Mouse (Mus musculus): Measurements from ENCODE around the gene Pramef8. TPM values are rescaled to one million over a fixed set of nuclear protein-coding genes. Genes with fewer than 3 reads are reported as not detected.
"Not testable (repeated sequence)": the region's sequence is repeated elsewhere in the genome, so short reads cannot be mapped to it uniquely, and the experiment has no call there.

Gene Pramef8
- polyA plus RNA-seq, 1 experiment: not detected

- Histone ChIP-seq H3K27ac (ENCODE audit: insufficient read depth, low read depth, low read length) (no peak within 1 kb of the TSS), H3K4me1 (ENCODE audit: control insufficient read depth, insufficient read depth, low read length) (no peaks in the 10 kb centered on the region), H3K4me3 (ENCODE audit: insufficient read depth, low read depth, low read length) (no peak within 1 kb of the TSS)
- no peak for TF ChIP-seq POLR2A (IDR thresholded peaks at IDR 0.05; ENCODE audit: insufficient read depth, low read depth, low read length)
- no peak for TF ChIP-seq CTCF (IDR thresholded peaks at IDR 0.05; ENCODE audit: insufficient read depth, low read depth, low read length)
- 82% methylated on average over 26 of the region's 26 CpGs for WGBS
These were observed 18.0 kb upstream of the Pramef8 start, which contains the start of gene Pramel1 for GRCm38 (mm10) chr4:143394181-143394580. TSS of gene Pramel1 (plus strand) at chr4:143394428.

- WGBS: 62% methylated on average over 5 of the region's 5 CpGs
- H3K4me3 ChIP-seq (ENCODE audit: insufficient read depth, low read depth, low read length): no peak overlapping the region; the same call in 1 of the 2 replicates
- TF ChIP-seq CTCF (IDR thresholded peaks at IDR 0.05; ENCODE audit: insufficient read depth, low read depth, low read length) (no peak), POLR2A (IDR thresholded peaks at IDR 0.05; ENCODE audit: insufficient read depth, low read depth, low read length) (no peak)
- H3K4me1 ChIP-seq (ENCODE audit: control insufficient read depth, insufficient read depth, low read length): no peaks in the 10 kb centered on the region
- 0 out of 2 replicates have a peak overlapping the region, but pooled peaks have one; percentile 25 for H3K27ac ChIP-seq (ENCODE audit: insufficient read depth, low read depth, low read length)
These were observed 534 bp upstream of the Pramef8 start for GRCm38 (mm10) chr4:143411566-143412218.

DNA sequence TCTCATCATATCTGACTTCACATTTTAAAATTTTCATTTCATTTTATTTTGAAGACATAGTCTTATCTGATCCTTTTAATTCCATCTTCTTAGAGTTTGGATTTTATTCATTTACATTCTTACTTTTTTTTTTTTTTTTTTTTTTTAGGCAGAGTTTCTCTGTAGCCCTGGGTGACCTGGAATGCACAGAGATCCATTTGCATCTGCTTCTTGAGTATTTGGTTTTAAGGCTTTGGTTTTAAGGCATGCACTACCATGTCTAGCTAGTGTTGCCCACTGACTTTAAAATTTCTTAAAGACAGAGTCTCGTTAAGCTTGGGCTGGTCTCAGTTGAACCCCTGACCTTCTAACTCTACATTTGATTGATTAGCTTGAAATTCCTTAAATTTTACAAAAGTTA, 1.4 kb downstream of the Pramef8 start:
- 100% methylated on average over 1 of the region's 1 CpGs for WGBS
- H3K27ac ChIP-seq (ENCODE audit: insufficient read depth, low read depth, low read length): no peak overlapping the region
- no peaks in the 10 kb centered on the region for H3K4me1 ChIP-seq (ENCODE audit: control insufficient read depth, insufficient read depth, low read length)
- TF ChIP-seq CTCF (IDR thresholded peaks at IDR 0.05; ENCODE audit: insufficient read depth, low read depth, low read length) (no peak), POLR2A (IDR thresholded peaks at IDR 0.05; ENCODE audit: insufficient read depth, low read depth, low read length) (no peak)
- H3K4me3 ChIP-seq (ENCODE audit: insufficient read depth, low read depth, low read length): no peak overlapping the region

GRCm38 (mm10) chr4:143414121-143414520, 1.9 kb downstream of the Pramef8 start:
- TF ChIP-seq POLR2A (IDR thresholded peaks at IDR 0.05; ENCODE audit: insufficient read depth, low read depth, low read length): no peak
- TF ChIP-seq CTCF (IDR thresholded peaks at IDR 0.05; ENCODE audit: insufficient read depth, low read depth, low read length): no peak
- H3K27ac ChIP-seq (ENCODE audit: insufficient read depth, low read depth, low read length): no peak overlapping the region
- H3K4me3 ChIP-seq (ENCODE audit: insufficient read depth, low read depth, low read length): no peak overlapping the region
- WGBS: 100% methylated on average over 3 of the region's 3 CpGs
- H3K4me1 ChIP-seq (ENCODE audit: control insufficient read depth, insufficient read depth, low read length): 0 out of 2 replicates have a peak, but pooled peaks cover 4% of the 10 kb centered on the region

DNA sequence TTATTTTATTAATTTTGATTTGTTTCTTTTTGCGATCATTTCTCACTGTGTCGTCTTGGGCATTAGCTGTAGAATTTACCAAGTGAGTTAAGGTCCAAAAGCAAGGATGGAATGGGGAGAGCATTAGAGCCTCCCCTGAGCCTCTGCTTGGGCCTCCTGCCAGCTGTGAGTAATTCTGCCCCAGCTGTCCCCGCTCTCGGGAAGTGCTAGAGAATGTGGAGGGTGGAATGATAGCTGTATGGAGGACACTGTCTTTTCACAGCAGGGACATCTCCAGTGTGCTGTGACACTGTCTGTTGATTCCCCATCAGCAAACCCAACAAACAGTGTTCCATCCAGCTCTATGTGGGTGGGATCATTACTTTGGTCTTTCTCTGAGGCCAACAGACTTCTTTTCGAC, 14.5 kb downstream of the Pramef8 start:
- H3K4me3 ChIP-seq (ENCODE audit: insufficient read depth, low read depth, low read length); H3K27ac ChIP-seq (ENCODE audit: insufficient read depth, low read depth, low read length); H3K4me1 ChIP-seq (ENCODE audit: control insufficient read depth, insufficient read depth, low read length): not testable (repeated sequence)
- 69% methylated on average over 5 of the region's 5 CpGs for WGBS

- no peaks in the 10 kb centered on the region for H3K4me1 ChIP-seq (ENCODE audit: control insufficient read depth, insufficient read depth, low read length)
- TF ChIP-seq CTCF (IDR thresholded peaks at IDR 0.05; ENCODE audit: insufficient read depth, low read depth, low read length): no peak
- TF ChIP-seq POLR2A (IDR thresholded peaks at IDR 0.05; ENCODE audit: insufficient read depth, low read depth, low read length): no peak
- no peak within 1 kb of the TSS for H3K4me3 ChIP-seq (ENCODE audit: insufficient read depth, low read depth, low read length)
- WGBS: 76% methylated on average over 3 of the region's 3 CpGs
- no peak within 1 kb of the TSS for H3K27ac ChIP-seq (ENCODE audit: insufficient read depth, low read depth, low read length)
These were observed 38.0 kb downstream of the Pramef8 start, which contains the start of gene Oog4 for GRCm38 (mm10) chr4:143450224-143450623. TSS of gene Oog4 (minus strand) at chr4:143450324.

Other genes with a start within 250 kb of the Pramef8 start
- gene Prdm2, start 199.4 kb upstream of the Pramef8 start, polyA plus RNA-seq (2012; ENCODE audit: insufficient read depth, insufficient read length, low replicate concordance, missing spikeins): 212 TPM in 1 of 2 replicates, not detected in the other
- gene Pdpn, start 112.9 kb upstream of the Pramef8 start, polyA plus RNA-seq (2012; ENCODE audit: insufficient read depth, insufficient read length, low replicate concordance, missing spikeins): not detected in 2 replicates
- gene Lrrc38, start 62.7 kb upstream of the Pramef8 start, polyA plus RNA-seq (2012; ENCODE audit: insufficient read depth, insufficient read length, low replicate concordance, missing spikeins): not detected in 2 replicates
- gene Pramel1, start 18.0 kb upstream of the Pramef8 start, polyA plus RNA-seq (2012; ENCODE audit: insufficient read depth, insufficient read length, low replicate concordance, missing spikeins): not detected in 2 replicates
- not detected in 2 replicates for gene Oog4, start 37.9 kb downstream of the Pramef8 start, polyA plus RNA-seq (2012; ENCODE audit: insufficient read depth, insufficient read length, low replicate concordance, missing spikeins)
- not detected in 2 replicates for gene Gm13043, start 98.9 kb downstream of the Pramef8 start, polyA plus RNA-seq (2012; ENCODE audit: insufficient read depth, insufficient read length, low replicate concordance, missing spikeins)
- not detected in 2 replicates for gene Gm13040, start 123.5 kb downstream of the Pramef8 start, polyA plus RNA-seq (2012; ENCODE audit: insufficient read depth, insufficient read length, low replicate concordance, missing spikeins)
- gene BC080695, start 139.3 kb downstream of the Pramef8 start, polyA plus RNA-seq (2012; ENCODE audit: insufficient read depth, insufficient read length, low replicate concordance, missing spikeins): not detected in 2 replicates
- gene Gm13057, start 139.3 kb downstream of the Pramef8 start, polyA plus RNA-seq (2012; ENCODE audit: insufficient read depth, insufficient read length, low replicate concordance, missing spikeins): not detected in 2 replicates
- gene Gm13083, start 202.6 kb downstream of the Pramef8 start, polyA plus RNA-seq (2012; ENCODE audit: insufficient read depth, insufficient read length, low replicate concordance, missing spikeins): not detected in 2 replicates
- not detected in 2 replicates for gene Gm13088, start 244.8 kb downstream of the Pramef8 start, polyA plus RNA-seq (2012; ENCODE audit: insufficient read depth, insufficient read length, low replicate concordance, missing spikeins)

All from olfactory bulb, adult 2 months (tissue).